Mouse (Mus musculus): ENCODE data around the gene Nrarp. TPM values are rescaled to one million over a fixed set of nuclear protein-coding genes. Genes with fewer than 3 reads are reported as not detected.
A peak's percentile ranks its signal among the peaks of the same experiment; 100 is the strongest.

Nrarp gene
- polyA plus RNA-seq, 1 experiment from 2014 or later: 63.9 TPM

GRCm38 (mm10) chr2:25196172-25196954 lies 15.8 kb downstream of the Nrarp start, which contains the start of gene Tor4a:
Gene Tor4a, minus strand, starts transcription at chr2:25196886.
- ATAC-seq (ENCODE audit: low FRiP score) (no peak), DNase-seq (ENCODE audit: low spot score, missing footprints) (peak; percentile 82)
- Histone ChIP-seq H3K4me2 (no peak within 1 kb of the TSS; the same call in 1 of the 2 replicates), H3K36me3 (ENCODE audit: control insufficient read depth, insufficient read depth, low read length) (peaks cover 15% of the 10 kb centered on the region), H3K27me3 (ENCODE audit: control insufficient read depth, insufficient read depth, low read length) (peaks cover 29% of the 10 kb centered on the region), H3K9me3 (ENCODE audit: control insufficient read depth, low read length) (no peaks in the 10 kb centered on the region), H3K4me1 (ENCODE audit: control insufficient read depth, insufficient read depth, low read length) (peaks cover 5% of the 10 kb centered on the region; the same call in 1 of the 2 replicates), H3K9ac (ENCODE audit: low read length) (no peak within 1 kb of the TSS), H3K4me3 (ENCODE audit: low read depth, low read length) (peak within 1 kb of the TSS; percentile 9), H3K27ac (ENCODE audit: low read depth, low read length) (no peak within 1 kb of the TSS)
- 15% methylated on average over 8 of the region's 8 CpGs for WGBS

- Histone ChIP-seq H3K27ac (ENCODE audit: low read depth, low read length) (no peak overlapping the region), H3K4me2 (no peak overlapping the region), H3K9me3 (ENCODE audit: control insufficient read depth, low read length) (no peaks in the 10 kb centered on the region), H3K4me1 (ENCODE audit: control insufficient read depth, insufficient read depth, low read length) (peaks cover 5% of the 10 kb centered on the region; the same call in 1 of the 2 replicates), H3K4me3 (ENCODE audit: low read depth, low read length) (no peak overlapping the region), H3K27me3 (ENCODE audit: control insufficient read depth, insufficient read depth, low read length) (peaks cover 29% of the 10 kb centered on the region), H3K36me3 (ENCODE audit: control insufficient read depth, insufficient read depth, low read length) (peaks cover 15% of the 10 kb centered on the region), H3K9ac (ENCODE audit: low read length) (no peak overlapping the region)
- DNase-seq (ENCODE audit: low spot score, missing footprints): peak; percentile 77
- no peak for ATAC-seq (ENCODE audit: low FRiP score)
- 16% methylated on average over 2 of the region's 2 CpGs for WGBS
These were observed 16.6 kb downstream of the Nrarp start for GRCm38 (mm10) chr2:25197191-25197590.

GRCm38 (mm10) chr2:25197946-25198345 lies 17.4 kb downstream of the Nrarp start:
- Histone ChIP-seq H3K4me1 (ENCODE audit: control insufficient read depth, insufficient read depth, low read length) (peaks cover 5% of the 10 kb centered on the region; the same call in 1 of the 2 replicates), H3K9me3 (ENCODE audit: control insufficient read depth, low read length) (no peaks in the 10 kb centered on the region), H3K9ac (ENCODE audit: low read length) (no peak overlapping the region), H3K27ac (ENCODE audit: low read depth, low read length) (no peak overlapping the region), H3K4me3 (ENCODE audit: low read depth, low read length) (no peak overlapping the region), H3K4me2 (no peak overlapping the region), H3K27me3 (ENCODE audit: control insufficient read depth, insufficient read depth, low read length) (peaks cover 29% of the 10 kb centered on the region), H3K36me3 (ENCODE audit: control insufficient read depth, insufficient read depth, low read length) (peaks cover 20% of the 10 kb centered on the region)
- no peak for DNase-seq (ENCODE audit: low spot score, missing footprints)
- ATAC-seq (ENCODE audit: low FRiP score): no peak

GRCm38 (mm10) chr2:25200631-25201030 lies 20.1 kb downstream of the Nrarp start:
- no peak overlapping the region for H3K4me3 ChIP-seq (ENCODE audit: low read depth, low read length)
- WGBS: 96% methylated on average over 2 of the region's 2 CpGs
- H3K36me3 ChIP-seq (ENCODE audit: control insufficient read depth, insufficient read depth, low read length): peaks cover 25% of the 10 kb centered on the region

GRCm38 (mm10) chr2:25203631-25204214 lies 23.2 kb downstream of the Nrarp start:
- DNase-seq (ENCODE audit: low spot score, missing footprints) (peak; percentile 56), ATAC-seq (ENCODE audit: low FRiP score) (0 out of 2 replicates have a peak, but pooled peaks have one; percentile 19)
- Histone ChIP-seq H3K36me3 (ENCODE audit: control insufficient read depth, insufficient read depth, low read length) (peaks cover 25% of the 10 kb centered on the region), H3K4me1 (ENCODE audit: control insufficient read depth, insufficient read depth, low read length) (no peaks in the 10 kb centered on the region), H3K27me3 (ENCODE audit: control insufficient read depth, insufficient read depth, low read length) (no peaks in the 10 kb centered on the region), H3K4me3 (ENCODE audit: low read depth, low read length) (no peak overlapping the region), H3K9me3 (ENCODE audit: control insufficient read depth, low read length) (no peaks in the 10 kb centered on the region), H3K4me2 (no peak overlapping the region), H3K9ac (ENCODE audit: low read length) (no peak overlapping the region), H3K27ac (ENCODE audit: low read depth, low read length) (no peak overlapping the region)
- WGBS: 68% methylated on average over 4 of the region's 4 CpGs

More at GRCm38 (mm10) chr2:25200631-25201030, 20.1 kb downstream of the Nrarp start:
- Histone ChIP-seq H3K9ac (ENCODE audit: low read length) (no peak overlapping the region), H3K27ac (ENCODE audit: low read depth, low read length) (no peak overlapping the region), H3K9me3 (ENCODE audit: control insufficient read depth, low read length) (no peaks in the 10 kb centered on the region), H3K27me3 (ENCODE audit: control insufficient read depth, insufficient read depth, low read length) (peaks cover 11% of the 10 kb centered on the region), H3K4me2 (no peak overlapping the region), H3K4me1 (ENCODE audit: control insufficient read depth, insufficient read depth, low read length) (no peaks in the 10 kb centered on the region)
- DNase-seq (ENCODE audit: low spot score, missing footprints) (no peak), ATAC-seq (ENCODE audit: low FRiP score) (no peak)

- no peak overlapping the region for H3K4me3 ChIP-seq (ENCODE audit: low read depth, low read length)
- peaks cover 9% of the 10 kb centered on the region; the same call in 1 of the 2 replicates for H3K36me3 ChIP-seq (ENCODE audit: control insufficient read depth, insufficient read depth, low read length)
- no peaks in the 10 kb centered on the region for H3K9me3 ChIP-seq (ENCODE audit: control insufficient read depth, low read length)
- H3K4me2 ChIP-seq: no peak overlapping the region
- no peak overlapping the region for H3K27ac ChIP-seq (ENCODE audit: low read depth, low read length)
- peaks cover 15% of the 10 kb centered on the region for H3K4me1 ChIP-seq (ENCODE audit: control insufficient read depth, insufficient read depth, low read length)
- no peak for ATAC-seq (ENCODE audit: low FRiP score)
- DNase-seq (ENCODE audit: low spot score, missing footprints): peak; percentile 10
- WGBS: 83% methylated on average over 1 of the region's 1 CpGs
- no peak overlapping the region for H3K9ac ChIP-seq (ENCODE audit: low read length)
- H3K27me3 ChIP-seq (ENCODE audit: control insufficient read depth, insufficient read depth, low read length): no peaks in the 10 kb centered on the region
These were observed 27.0 kb downstream of the Nrarp start for GRCm38 (mm10) chr2:25207593-25207992.

- H3K4me3 ChIP-seq (ENCODE audit: low read depth, low read length): peak overlapping the region; percentile 84
- no peak; the same call in 1 of the 2 replicates for ATAC-seq (ENCODE audit: low FRiP score)
- WGBS: under 1% methylated on average over 24 of the region's 24 CpGs
These were observed 30.1 kb downstream of the Nrarp start for GRCm38 (mm10) chr2:25210686-25211085.

GRCm38 (mm10) chr2:25211121-25211670 lies 30.6 kb downstream of the Nrarp start, which contains the start of gene Nelfb:
Gene Nelfb, minus strand, starts transcription at chr2:25211489.
- H3K36me3 ChIP-seq (ENCODE audit: control insufficient read depth, insufficient read depth, low read length): no peaks in the 10 kb centered on the region
- DNase-seq (ENCODE audit: low spot score, missing footprints) (peak; percentile 99), ATAC-seq (ENCODE audit: low FRiP score) (peak; percentile 96)
- H3K9ac ChIP-seq (ENCODE audit: low read length): peak within 1 kb of the TSS; percentile 90
- H3K4me1 ChIP-seq (ENCODE audit: control insufficient read depth, insufficient read depth, low read length): peaks cover 15% of the 10 kb centered on the region
- peak within 1 kb of the TSS; percentile 62 for H3K27ac ChIP-seq (ENCODE audit: low read depth, low read length)
- WGBS: under 1% methylated on average over 44 of the region's 44 CpGs
- H3K4me3 ChIP-seq (ENCODE audit: low read depth, low read length): peak within 1 kb of the TSS; percentile 84
- peak within 1 kb of the TSS; percentile 79 for H3K4me2 ChIP-seq
- H3K27me3 ChIP-seq (ENCODE audit: control insufficient read depth, insufficient read depth, low read length): no peaks in the 10 kb centered on the region
- H3K9me3 ChIP-seq (ENCODE audit: control insufficient read depth, low read length): no peaks in the 10 kb centered on the region

More at GRCm38 (mm10) chr2:25210686-25211085, 30.1 kb downstream of the Nrarp start:
- H3K4me2 ChIP-seq: peak overlapping the region; percentile 79
- peak overlapping the region; percentile 62; the same call in 1 of the 2 replicates for H3K27ac ChIP-seq (ENCODE audit: low read depth, low read length)
- no peaks in the 10 kb centered on the region for H3K36me3 ChIP-seq (ENCODE audit: control insufficient read depth, insufficient read depth, low read length)
- DNase-seq (ENCODE audit: low spot score, missing footprints): no peak
- H3K27me3 ChIP-seq (ENCODE audit: control insufficient read depth, insufficient read depth, low read length): no peaks in the 10 kb centered on the region
- peak overlapping the region; percentile 90 for H3K9ac ChIP-seq (ENCODE audit: low read length)
- peaks cover 15% of the 10 kb centered on the region for H3K4me1 ChIP-seq (ENCODE audit: control insufficient read depth, insufficient read depth, low read length)
- no peaks in the 10 kb centered on the region for H3K9me3 ChIP-seq (ENCODE audit: control insufficient read depth, low read length)
